Mouse (Mus musculus): ENCODE results near the gene Brinp3. TPM values are rescaled to one million over a fixed set of nuclear protein-coding genes. Genes with fewer than 3 reads are reported as not detected.

Gene Brinp3
- total and polyA plus RNA-seq, 2 experiments from 2014 or later = 44.5 to 56.0 TPM

DNA sequence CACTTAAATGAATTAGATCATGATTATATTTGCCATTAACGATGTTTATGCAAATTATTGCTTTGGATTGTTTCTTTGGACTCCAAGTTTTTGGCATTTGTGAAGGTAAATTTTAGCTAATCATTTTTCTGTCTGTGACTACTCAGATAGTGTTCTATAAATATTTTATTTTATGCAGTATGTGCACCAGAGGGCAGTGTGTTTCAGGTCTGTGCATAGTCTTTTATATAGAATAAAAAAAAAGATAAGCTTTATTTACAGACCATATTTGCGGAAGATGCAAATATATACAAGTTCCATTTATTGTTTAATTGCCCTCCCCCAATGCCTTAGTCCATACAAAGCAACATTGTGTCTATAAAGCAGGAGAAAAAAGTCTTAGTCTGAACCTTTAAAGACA, 20.8 kb downstream of the Brinp3 start:
- Histone ChIP-seq H3K9me3 (ENCODE audit: low read length) (no peaks in the 10 kb centered on the region), H3K9ac (replicated peaks; ENCODE audit: low read length) (no peak overlapping the region), H3K4me3 (ENCODE audit: low read length) (no peak overlapping the region), H3K4me2 (ENCODE audit: low read depth, low read length) (no peak overlapping the region), H3K27ac (no peak overlapping the region), H3K27me3 (ENCODE audit: insufficient read depth, low read length) (no peaks in the 10 kb centered on the region), H3K36me3 (ENCODE audit: insufficient read depth, low read length) (no peaks in the 10 kb centered on the region), H3K4me1 (ENCODE audit: insufficient read depth, low read length) (no peaks in the 10 kb centered on the region)
- 69% methylated on average over 2 of the region's 2 CpGs for WGBS
- peak; percentile 42 for TF ChIP-seq CTCF (IDR thresholded peaks at IDR 0.05; ENCODE audit: low read depth)
- DNase-seq (ENCODE audit: low spot score) (peak; percentile 27), ATAC-seq (no peak)

DNA sequence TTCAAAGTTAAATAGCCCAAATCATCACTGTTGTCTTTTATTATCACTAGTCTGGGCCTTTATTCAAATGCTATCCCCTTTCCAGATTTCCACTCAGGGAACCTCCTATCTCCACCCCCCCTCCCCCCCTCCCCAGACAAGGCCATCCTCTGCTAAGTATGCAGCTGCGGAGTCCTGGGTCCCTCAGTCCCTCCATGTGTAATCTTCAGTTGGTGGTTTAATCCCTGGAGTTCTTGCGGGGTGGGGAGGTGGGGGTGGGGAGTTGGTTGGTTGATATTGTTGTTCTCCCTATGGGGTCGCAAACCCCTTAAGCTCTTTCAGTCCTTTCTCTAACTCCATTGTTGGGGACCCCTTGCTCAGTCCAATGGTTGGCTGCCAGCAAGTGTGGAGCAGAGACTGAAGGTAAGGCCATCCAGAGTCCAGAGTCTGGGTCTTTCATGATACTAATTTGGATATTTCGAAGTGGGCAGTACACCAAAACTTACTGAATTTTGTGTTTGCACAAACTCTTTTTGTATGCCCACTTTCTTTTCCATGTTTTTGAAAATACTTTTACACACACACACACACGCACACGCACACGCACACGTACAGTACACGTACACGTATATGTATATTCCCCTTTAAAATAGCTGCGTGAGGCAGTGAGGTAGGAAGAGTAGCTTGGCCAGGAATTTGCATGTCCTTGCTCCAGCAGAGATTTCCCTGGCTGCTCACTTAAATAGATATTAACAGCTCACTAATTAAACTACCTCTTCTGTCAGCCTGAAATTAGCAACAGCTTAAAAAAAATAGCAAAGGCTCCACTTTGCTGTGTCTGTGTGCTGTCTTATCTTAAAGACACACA, 29.4 kb downstream of the Brinp3 start:
- H3K36me3 ChIP-seq (ENCODE audit: insufficient read depth, low read length) = no peaks in the 10 kb centered on the region
- TF ChIP-seq CTCF (IDR thresholded peaks at IDR 0.05; ENCODE audit: low read depth) = no peak
- ATAC-seq (no peak), DNase-seq (ENCODE audit: low spot score) (peak; percentile 30)
- no peaks in the 10 kb centered on the region for H3K9me3 ChIP-seq (ENCODE audit: low read length)
- no peak overlapping the region for H3K4me3 ChIP-seq (ENCODE audit: low read length)
- no peak overlapping the region for H3K4me2 ChIP-seq (ENCODE audit: low read depth, low read length)
- WGBS = 68% methylated on average over 11 of the region's 11 CpGs
- H3K9ac ChIP-seq (replicated peaks; ENCODE audit: low read length) = no peak overlapping the region
- no peak overlapping the region for H3K27ac ChIP-seq
- H3K27me3 ChIP-seq (ENCODE audit: insufficient read depth, low read length) = no peaks in the 10 kb centered on the region
- no peaks in the 10 kb centered on the region for H3K4me1 ChIP-seq (ENCODE audit: insufficient read depth, low read length)

DNA sequence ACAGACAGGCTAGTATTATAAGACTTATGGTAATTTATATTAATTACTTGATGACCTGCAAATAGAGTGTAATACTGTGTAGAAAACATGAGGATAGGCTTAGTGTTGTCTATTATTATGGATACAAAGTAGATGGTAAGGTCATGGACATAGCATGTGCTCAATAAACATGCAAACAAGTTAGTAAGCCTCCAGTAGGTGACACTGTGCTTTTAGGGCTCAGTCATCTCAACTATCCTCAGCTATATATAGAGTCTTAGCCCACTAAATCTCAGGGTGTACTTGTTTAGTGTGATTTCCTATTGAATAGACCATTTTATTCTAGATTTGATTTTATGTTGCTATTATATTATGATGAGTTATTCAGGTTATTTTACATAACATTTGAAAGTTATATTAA, 34.0 kb downstream of the Brinp3 start:
- TF ChIP-seq CTCF (IDR thresholded peaks at IDR 0.05; ENCODE audit: low read depth) = no peak
- Histone ChIP-seq H3K27ac (no peak overlapping the region), H3K9me3 (ENCODE audit: low read length) (no peaks in the 10 kb centered on the region), H3K4me1 (ENCODE audit: insufficient read depth, low read length) (no peaks in the 10 kb centered on the region), H3K4me2 (ENCODE audit: low read depth, low read length) (no peak overlapping the region), H3K4me3 (ENCODE audit: low read length) (no peak overlapping the region), H3K27me3 (ENCODE audit: insufficient read depth, low read length) (no peaks in the 10 kb centered on the region), H3K9ac (replicated peaks; ENCODE audit: low read length) (no peak overlapping the region), H3K36me3 (ENCODE audit: insufficient read depth, low read length) (no peaks in the 10 kb centered on the region)
- DNase-seq (ENCODE audit: low spot score) (no peak), ATAC-seq (no peak)

DNA sequence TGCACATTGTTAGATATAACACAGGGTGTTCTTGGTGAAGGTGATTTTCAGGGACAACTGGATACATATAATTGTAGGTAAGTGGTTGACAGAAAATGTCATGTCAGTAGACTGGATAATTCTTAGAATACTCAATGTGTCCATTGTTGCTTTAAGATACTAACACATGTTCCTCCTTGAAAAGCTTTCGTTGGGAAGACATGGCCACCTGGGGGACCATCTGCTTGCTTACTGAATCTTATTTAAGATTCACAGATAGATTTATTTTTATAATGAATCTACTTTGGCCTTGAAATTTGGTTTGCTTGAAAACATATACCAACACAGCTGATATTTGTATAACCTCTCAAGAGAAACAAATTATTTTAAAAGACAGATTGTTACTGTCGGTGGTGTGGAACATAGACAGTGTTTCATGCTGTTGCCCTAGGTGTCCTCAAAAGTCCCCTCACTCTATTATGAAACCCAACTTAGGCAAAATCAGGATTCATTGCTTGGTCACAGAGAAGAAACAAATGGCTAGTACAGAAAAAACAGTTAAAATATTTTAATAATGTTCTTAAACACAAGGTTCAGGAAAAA, 52.4 kb downstream of the Brinp3 start:
- TF ChIP-seq CTCF (IDR thresholded peaks at IDR 0.05; ENCODE audit: low read depth) = no peak
- DNase-seq (ENCODE audit: low spot score) = no peak

DNA sequence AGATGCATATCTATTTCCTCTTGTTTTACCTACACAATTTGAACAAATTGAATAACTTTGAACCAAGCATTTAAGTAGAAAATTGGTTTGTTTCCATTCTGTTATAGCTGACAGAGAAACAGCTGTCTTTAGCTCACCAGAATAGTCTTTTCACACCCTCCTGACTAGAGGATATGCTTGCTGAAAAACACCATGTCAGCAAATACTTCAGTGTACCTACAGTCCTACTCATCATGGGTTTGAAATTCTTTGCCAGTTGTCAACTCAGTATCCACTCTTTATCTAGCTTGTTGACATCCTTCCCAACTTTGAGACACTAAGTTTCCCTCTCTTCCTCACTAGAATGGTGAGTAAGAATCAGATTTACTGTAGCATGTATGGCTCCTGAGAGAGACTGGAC, 62.4 kb downstream of the Brinp3 start:
- H3K36me3 ChIP-seq (ENCODE audit: insufficient read depth, low read length) = no peaks in the 10 kb centered on the region
- no peak for DNase-seq (ENCODE audit: low spot score)
- TF ChIP-seq CTCF (IDR thresholded peaks at IDR 0.05; ENCODE audit: low read depth) = no peak
- ATAC-seq = no peak
- no peak overlapping the region for H3K4me3 ChIP-seq (ENCODE audit: low read length)
- H3K27ac ChIP-seq = no peak overlapping the region
- H3K4me1 ChIP-seq (ENCODE audit: insufficient read depth, low read length) = no peaks in the 10 kb centered on the region
- H3K4me2 ChIP-seq (ENCODE audit: low read depth, low read length) = no peak overlapping the region
- no peaks in the 10 kb centered on the region for H3K9me3 ChIP-seq (ENCODE audit: low read length)
- H3K27me3 ChIP-seq (ENCODE audit: insufficient read depth, low read length) = no peaks in the 10 kb centered on the region
- H3K9ac ChIP-seq (replicated peaks; ENCODE audit: low read length) = no peak overlapping the region

More for the DNA sequence above, 52.4 kb downstream of the Brinp3 start:
- H3K4me2 ChIP-seq (ENCODE audit: low read depth, low read length) = no peak overlapping the region
- 62% methylated on average over 2 of the region's 2 CpGs for WGBS
- no peak overlapping the region for H3K9ac ChIP-seq (replicated peaks; ENCODE audit: low read length)
- H3K27ac ChIP-seq = no peak overlapping the region
- no peaks in the 10 kb centered on the region for H3K27me3 ChIP-seq (ENCODE audit: insufficient read depth, low read length)
- no peaks in the 10 kb centered on the region for H3K36me3 ChIP-seq (ENCODE audit: insufficient read depth, low read length)
- H3K4me3 ChIP-seq (ENCODE audit: low read length) = no peak overlapping the region
- no peaks in the 10 kb centered on the region for H3K9me3 ChIP-seq (ENCODE audit: low read length)
- H3K4me1 ChIP-seq (ENCODE audit: insufficient read depth, low read length) = no peaks in the 10 kb centered on the region
- no peak for ATAC-seq

DNA sequence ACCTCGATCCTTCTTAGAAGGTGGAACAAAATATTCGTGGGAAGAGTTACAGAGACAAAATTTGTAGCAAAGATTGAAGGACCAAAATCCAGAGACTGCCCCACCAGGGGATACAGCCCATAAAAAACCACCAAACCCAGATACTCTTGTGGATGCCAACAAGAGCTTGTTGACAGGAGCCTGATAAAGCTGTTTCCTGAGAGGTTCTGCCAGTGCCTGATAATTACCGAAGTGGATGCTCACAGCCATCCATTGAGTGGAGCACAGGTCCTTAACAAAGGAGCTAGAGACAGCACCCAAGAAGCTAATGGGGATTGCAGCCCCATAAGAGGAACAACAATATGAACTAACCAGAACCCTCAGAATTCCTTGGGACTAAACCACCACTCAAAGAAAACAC, 67.6 kb downstream of the Brinp3 start:
- H3K9me3 ChIP-seq (ENCODE audit: low read length) = no peaks in the 10 kb centered on the region
- H3K4me1 ChIP-seq (ENCODE audit: insufficient read depth, low read length) = no peaks in the 10 kb centered on the region
- H3K4me2 ChIP-seq (ENCODE audit: low read depth, low read length) = no peak overlapping the region
- no peak for TF ChIP-seq CTCF (IDR thresholded peaks at IDR 0.05; ENCODE audit: low read depth)
- H3K36me3 ChIP-seq (ENCODE audit: insufficient read depth, low read length) = no peaks in the 10 kb centered on the region
- H3K9ac ChIP-seq (replicated peaks; ENCODE audit: low read length) = no peak overlapping the region
- no peak for DNase-seq (ENCODE audit: low spot score)
- ATAC-seq = no peak
- no peak overlapping the region for H3K4me3 ChIP-seq (ENCODE audit: low read length)
- no peak overlapping the region for H3K27ac ChIP-seq
- H3K27me3 ChIP-seq (ENCODE audit: insufficient read depth, low read length) = no peaks in the 10 kb centered on the region
- 91% methylated on average over 3 of the region's 3 CpGs for WGBS

DNA sequence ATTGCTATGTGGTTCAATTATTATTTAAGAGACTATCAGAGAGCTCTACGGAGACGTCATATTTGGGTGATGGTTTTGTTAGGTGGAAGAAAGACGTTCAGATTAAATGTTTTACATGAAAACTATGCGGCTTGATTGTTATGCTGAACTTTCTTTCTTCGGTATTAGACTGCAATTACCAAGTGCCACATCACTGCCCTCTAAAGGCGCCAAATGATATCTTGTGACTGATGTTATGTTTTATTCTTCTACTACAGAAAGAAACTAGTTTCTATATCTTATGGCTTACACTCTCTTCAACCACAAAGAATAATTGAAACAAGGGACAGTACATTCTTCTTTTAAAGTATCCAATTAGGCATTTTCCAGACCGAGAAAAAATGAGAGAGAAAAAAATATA, 89.6 kb downstream of the Brinp3 start:
- Histone ChIP-seq H3K36me3 (ENCODE audit: insufficient read depth, low read length) (no peaks in the 10 kb centered on the region), H3K9ac (replicated peaks; ENCODE audit: low read length) (no peak overlapping the region), H3K4me1 (ENCODE audit: insufficient read depth, low read length) (no peaks in the 10 kb centered on the region), H3K4me3 (ENCODE audit: low read length) (no peak overlapping the region), H3K9me3 (ENCODE audit: low read length) (no peaks in the 10 kb centered on the region), H3K27ac (no peak overlapping the region), H3K27me3 (ENCODE audit: insufficient read depth, low read length) (no peaks in the 10 kb centered on the region), H3K4me2 (ENCODE audit: low read depth, low read length) (no peak overlapping the region)
- WGBS = 69% methylated on average over 7 of the region's 7 CpGs
- ATAC-seq (no peak), DNase-seq (ENCODE audit: low spot score) (no peak)
- TF ChIP-seq CTCF (IDR thresholded peaks at IDR 0.05; ENCODE audit: low read depth) = no peak
